Mouse (Mus musculus) heart, embryonic 11.5 days (tissue): ENCODE results near the gene Grk2. TPM values are rescaled to one million over a fixed set of nuclear protein-coding genes. Genes with fewer than 3 reads are reported as not detected.

Experiments
- microRNA-seq: library from miRNA; unstranded; fragments of <30 nt; microRNA quantifications from one replicate; pipeline ENCODE4, GENCODE M21; 2016; ENCODE audit warnings: borderline number of aligned reads
- polyA plus RNA-seq: library from polyadenylated mRNA; unstranded; fragments of >200 nt; fragmentation: Nextera tagmentation; extraction: Ambion mirVana; gene quantifications from 2 replicates; pipeline ENCODE4 v1.2.1, GENCODE M21; 2014

The Grk2 gene
- polyA plus RNA-seq, 1 experiment from 2014 or later = 12.0 TPM

Small RNAs within 50 kb of the gene (microRNA-seq; reads per million reads assigned to microRNA genes)
- not detected for gene Mir6985

Other genes with a start within 250 kb of the Grk2 start
- gene Gstp3, start 246.7 kb downstream of the Grk2 start, polyA plus RNA-seq = 0.49 TPM in 1 of 2 replicates, not detected in the other
- gene Cabp2, start 224.6 kb downstream of the Grk2 start, polyA plus RNA-seq = not detected in 2 replicates
- 63.4 and 64.0 TPM in 2 replicates for gene Cdk2ap2, start 209.0 kb downstream of the Grk2 start, polyA plus RNA-seq
- 15.5 and 17.3 TPM in 2 replicates for gene Pitpnm1, start 206.2 kb downstream of the Grk2 start, polyA plus RNA-seq
- gene Aip, start 180.4 kb downstream of the Grk2 start, polyA plus RNA-seq = 91.4 and 93.4 TPM in 2 replicates
- not detected in 2 replicates for gene Gpr152, start 166.4 kb downstream of the Grk2 start, polyA plus RNA-seq
- gene Cabp4, start 162.2 kb downstream of the Grk2 start, polyA plus RNA-seq = not detected in 2 replicates
- gene Coro1b, start 157.6 kb downstream of the Grk2 start, polyA plus RNA-seq = 109 and 113 TPM in 2 replicates
- gene Ptprcap, start 152.6 kb downstream of the Grk2 start, polyA plus RNA-seq = 1.3 and 1.7 TPM in 2 replicates
- gene Rps6kb2, start 142.9 kb downstream of the Grk2 start, polyA plus RNA-seq = 34.3 and 38.1 TPM in 2 replicates
- 2.1 and 2.8 TPM in 2 replicates for gene Carns1, start 130.7 kb downstream of the Grk2 start, polyA plus RNA-seq
- gene Tbc1d10c, start 114.9 kb downstream of the Grk2 start, polyA plus RNA-seq = 1.0 and 1.3 TPM in 2 replicates
- gene Ppp1ca, start 114.2 kb downstream of the Grk2 start, polyA plus RNA-seq = 749 and 760 TPM in 2 replicates
- 20.6 and 24.1 TPM in 2 replicates for gene Rad9a, start 104.6 kb downstream of the Grk2 start, polyA plus RNA-seq
- 1.2 and 2.5 TPM in 2 replicates for gene Clcf1, start 92.0 kb downstream of the Grk2 start, polyA plus RNA-seq
- not detected in 2 replicates for gene AC109138.7, start 91.9 kb downstream of the Grk2 start, polyA plus RNA-seq
- 17.4 and 19.5 TPM in 2 replicates for gene Pold4, start 74.3 kb downstream of the Grk2 start, polyA plus RNA-seq
- gene Ssh3, start 37.0 kb downstream of the Grk2 start, polyA plus RNA-seq = 3.1 and 3.6 TPM in 2 replicates
- gene Ankrd13d, start 23.1 kb downstream of the Grk2 start, polyA plus RNA-seq = 2.1 and 2.2 TPM in 2 replicates
- 34.8 and 44.9 TPM in 2 replicates for gene Kdm2a, start 92.1 kb upstream of the Grk2 start, polyA plus RNA-seq
- 28.5 and 31.1 TPM in 2 replicates for gene Rhod, start 133.2 kb upstream of the Grk2 start, polyA plus RNA-seq
- gene Syt12, start 171.2 kb upstream of the Grk2 start, polyA plus RNA-seq = 0.72 and 1.3 TPM in 2 replicates
- gene 2010003K11Rik, start 192.4 kb upstream of the Grk2 start, polyA plus RNA-seq = not detected in 2 replicates
- gene Pcx, start 204.2 kb upstream of the Grk2 start, polyA plus RNA-seq = 12.8 and 13.9 TPM in 2 replicates